Mouse (Mus musculus): ENCODE measurements around the gene Gm48552. TPM values are rescaled to one million over a fixed set of nuclear protein-coding genes. Genes with fewer than 3 reads are reported as not detected.

Gm48552 gene
- total RNA-seq, 2 experiments from 2014 or later: 1.4 to 2.6 TPM

DNA sequence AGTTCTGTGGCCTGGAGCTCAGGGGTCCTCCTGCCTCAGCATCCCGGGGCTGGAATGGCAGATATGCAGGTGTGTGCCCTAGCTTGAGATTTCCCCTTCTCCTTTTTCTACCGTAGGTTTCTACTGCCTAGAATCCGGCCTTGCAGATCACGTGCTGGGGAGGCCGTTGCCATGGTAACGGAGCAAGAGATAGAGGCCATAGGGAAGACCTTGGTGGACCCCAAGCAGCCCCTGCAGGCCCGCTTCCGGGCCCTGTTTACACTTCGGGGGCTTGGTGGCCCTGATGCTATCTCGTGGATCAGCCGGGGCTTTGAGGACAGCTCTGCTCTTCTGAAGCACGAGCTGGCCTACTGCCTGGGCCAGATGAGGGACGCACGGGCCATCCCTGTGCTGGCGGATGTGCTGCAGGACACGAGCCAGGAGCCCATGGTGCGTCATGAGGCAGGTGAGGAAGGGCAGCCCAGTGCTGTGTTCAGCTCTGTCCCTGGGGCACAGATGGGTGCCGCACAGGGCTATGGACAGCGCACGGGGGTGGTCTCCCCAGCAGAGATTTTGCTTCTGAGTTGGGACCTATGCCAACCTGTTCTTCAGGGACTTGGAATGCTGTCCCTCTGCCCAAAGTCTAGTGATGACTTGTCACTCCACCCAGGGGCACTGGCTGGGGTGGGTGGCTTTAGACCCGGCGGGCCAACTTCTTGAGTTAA lies 3.0 kb upstream of the Gm48552 start:
- no peak for DNase-seq (ENCODE audit: low spot score in 2 of 2)

DNA sequence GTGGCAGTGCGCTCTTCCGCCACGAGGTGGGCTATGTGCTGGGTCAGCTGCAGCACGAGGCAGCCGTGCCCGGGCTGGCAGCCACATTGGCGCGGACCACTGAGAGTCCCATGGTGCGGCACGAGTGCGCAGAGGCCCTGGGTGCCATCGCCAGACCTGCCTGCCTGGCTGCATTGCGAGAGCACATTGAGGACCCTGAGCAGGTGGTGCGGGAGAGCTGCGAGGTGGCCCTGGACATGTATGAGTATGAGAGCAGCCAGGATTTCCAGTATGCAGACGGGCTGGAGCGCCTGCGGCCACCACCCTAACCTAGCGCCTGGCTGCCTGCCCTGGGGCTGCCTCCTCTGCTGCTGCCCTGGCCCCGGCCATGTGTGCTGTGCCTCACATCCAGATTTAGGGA lies 1.1 kb upstream of the Gm48552 start:
- no peak for DNase-seq (ENCODE audit: low spot score in 2 of 2)

GRCm38 (mm10) chr10:81389373-81389772 lies 568 bp downstream of the Gm48552 start:
- no peak for DNase-seq (ENCODE audit: low spot score in 2 of 2)

- DNase-seq (ENCODE audit: low spot score in 2 of 2): peak; percentile 83 to 85
Measured at GRCm38 (mm10) chr10:81389801-81390677, 1.2 kb downstream of the Gm48552 start.

DNA sequence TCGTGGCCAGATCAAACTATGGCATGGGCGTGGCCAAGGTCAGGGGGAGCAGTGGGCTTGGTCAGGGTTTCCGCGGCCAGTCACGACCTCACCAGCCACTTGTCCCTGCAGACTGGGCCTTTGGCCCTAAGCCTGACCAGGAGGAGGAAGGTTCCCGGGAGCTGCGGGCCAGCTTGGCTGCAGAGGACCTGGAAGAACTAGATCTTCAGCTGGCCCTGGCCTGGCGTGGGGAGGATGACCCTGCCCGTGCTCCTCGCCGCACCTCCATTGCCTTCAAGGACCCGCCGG lies 1.8 kb downstream of the Gm48552 start:
- no peak for DNase-seq (ENCODE audit: low spot score in 2 of 2)

GRCm38 (mm10) chr10:81392270-81392669 lies 3.5 kb downstream of the Gm48552 start:
- DNase-seq (ENCODE audit: low spot score in 2 of 2): no peak

DNA sequence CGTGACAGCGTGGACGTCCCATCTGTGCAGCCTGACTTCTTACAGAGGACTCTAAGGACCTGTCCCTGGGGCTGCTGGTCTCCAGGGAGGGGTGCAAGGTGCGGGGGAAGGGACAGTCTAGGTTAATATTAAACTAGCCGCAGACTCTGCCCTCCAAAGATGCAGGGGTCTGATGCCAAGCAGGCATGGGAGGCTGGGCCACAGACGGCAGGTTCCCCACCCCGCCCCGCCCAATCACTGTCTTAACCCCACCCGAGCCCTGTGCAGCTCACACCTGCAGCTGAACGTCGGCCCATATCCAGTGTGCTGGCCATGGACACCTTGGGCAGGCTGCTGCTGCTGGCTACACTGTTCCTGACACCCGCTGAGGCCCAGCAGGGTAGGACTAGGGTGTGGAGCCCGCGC lies 4.0 kb downstream of the Gm48552 start, which contains the start of gene Smim24:
Gene Smim24, plus strand, starts transcription at position 271 of the 405 bp plus-strand sequence.
- DNase-seq (ENCODE audit: low spot score in 2 of 2): no peak

- DNase-seq (ENCODE audit: low spot score in 2 of 2): no peak
Measured at GRCm38 (mm10) chr10:81393456-81394063, 4.8 kb downstream of the Gm48552 start.

DNA sequence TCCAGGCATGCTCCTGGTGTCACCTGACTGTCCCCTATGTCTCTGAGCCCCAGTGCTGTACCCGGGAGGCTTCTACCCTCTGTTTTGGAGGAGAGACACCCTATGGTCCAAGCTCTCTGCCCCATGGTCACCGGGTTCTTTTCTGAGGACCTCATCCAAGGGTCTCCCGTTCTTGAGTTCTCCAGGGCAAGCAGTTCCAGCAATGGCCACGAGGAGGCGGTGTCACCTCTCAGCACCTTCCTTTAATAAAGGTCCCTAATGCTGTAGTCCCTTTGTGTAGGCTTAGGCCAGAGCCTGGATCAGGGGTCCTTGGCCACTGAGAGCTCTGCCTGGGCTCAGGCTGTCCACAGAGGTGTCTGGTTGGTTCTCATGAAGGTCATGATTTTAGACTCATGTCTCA lies 6.3 kb downstream of the Gm48552 start:
- peak; percentile 64 to 71 for DNase-seq (ENCODE audit: low spot score in 2 of 2)

GRCm38 (mm10) chr10:81395865-81396264 lies 7.1 kb downstream of the Gm48552 start:
- DNase-seq (ENCODE audit: low spot score in 2 of 2): no peak

- DNase-seq (ENCODE audit: low spot score in 2 of 2): no peak
Measured at GRCm38 (mm10) chr10:81396749-81397148, 7.9 kb downstream of the Gm48552 start.

DNA sequence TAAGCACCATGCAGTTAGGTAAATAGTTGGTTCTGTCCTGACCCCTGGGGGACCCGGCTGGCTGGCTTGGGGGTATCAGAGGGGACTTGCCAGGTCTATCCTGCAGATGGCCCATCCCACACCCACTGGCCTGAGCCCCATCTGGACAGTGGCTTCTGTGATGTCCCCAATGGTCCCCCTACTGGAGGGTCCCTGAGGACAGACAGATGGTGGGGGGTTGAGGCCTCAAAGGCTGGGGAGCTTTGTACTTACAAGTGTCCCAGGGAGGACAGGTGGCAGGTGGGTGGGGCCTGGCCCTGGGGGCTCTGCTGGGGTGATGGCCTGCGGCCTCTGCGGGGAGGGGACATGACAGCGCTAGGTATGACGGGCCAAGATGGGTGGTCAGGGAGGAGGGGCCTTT lies 10.5 kb downstream of the Gm48552 start:
- DNase-seq (ENCODE audit: low spot score in 2 of 2): no peak

- no peak for DNase-seq (ENCODE audit: low spot score in 2 of 2)
Measured at GRCm38 (mm10) chr10:81399798-81400308, 11.0 kb downstream of the Gm48552 start.

DNA sequence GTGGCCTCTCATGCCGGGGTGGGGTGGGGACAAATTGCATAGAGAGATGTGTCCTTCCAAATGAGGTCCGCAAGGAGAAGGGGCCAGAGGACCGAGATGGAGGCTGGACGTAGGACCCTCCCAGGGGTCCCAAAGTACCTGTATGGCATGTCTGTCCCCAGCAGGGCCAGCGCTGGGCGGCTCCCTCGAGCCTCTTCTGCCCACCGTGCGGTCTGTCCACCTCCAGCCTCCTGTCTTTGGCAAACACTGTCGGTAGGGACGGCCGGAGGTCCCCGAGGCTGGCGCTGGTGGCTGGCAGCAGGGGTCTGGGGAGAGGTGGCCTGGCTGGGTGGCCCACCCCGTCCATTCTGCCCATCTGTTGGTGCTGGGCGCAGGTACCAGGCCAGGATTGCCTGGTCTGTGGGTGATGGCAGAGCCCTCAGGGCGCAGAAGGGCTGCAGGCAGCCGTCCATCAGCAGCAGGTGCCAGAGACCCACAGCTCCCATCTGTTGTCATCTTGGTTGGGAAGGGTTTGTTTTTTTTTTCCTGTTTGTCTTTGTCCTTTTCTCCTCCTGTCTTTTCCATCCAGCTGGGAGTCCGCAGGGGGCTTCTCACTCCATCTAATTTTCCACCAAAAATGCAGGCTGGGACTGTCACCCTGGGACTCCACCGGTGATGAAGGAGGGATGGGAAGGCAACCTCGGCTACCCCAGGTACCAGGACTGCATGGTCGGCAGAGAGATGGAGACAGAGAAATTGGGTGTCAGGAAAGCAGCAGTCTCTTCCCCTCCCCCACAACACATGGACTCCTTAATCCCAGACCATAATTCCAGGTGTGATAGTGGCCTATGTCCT lies 11.8 kb downstream of the Gm48552 start:
- DNase-seq (ENCODE audit: low spot score in 2 of 2): no peak

- DNase-seq (ENCODE audit: low spot score in 2 of 2): no peak
Measured at GRCm38 (mm10) chr10:81401205-81401520, 12.4 kb downstream of the Gm48552 start.

DNA sequence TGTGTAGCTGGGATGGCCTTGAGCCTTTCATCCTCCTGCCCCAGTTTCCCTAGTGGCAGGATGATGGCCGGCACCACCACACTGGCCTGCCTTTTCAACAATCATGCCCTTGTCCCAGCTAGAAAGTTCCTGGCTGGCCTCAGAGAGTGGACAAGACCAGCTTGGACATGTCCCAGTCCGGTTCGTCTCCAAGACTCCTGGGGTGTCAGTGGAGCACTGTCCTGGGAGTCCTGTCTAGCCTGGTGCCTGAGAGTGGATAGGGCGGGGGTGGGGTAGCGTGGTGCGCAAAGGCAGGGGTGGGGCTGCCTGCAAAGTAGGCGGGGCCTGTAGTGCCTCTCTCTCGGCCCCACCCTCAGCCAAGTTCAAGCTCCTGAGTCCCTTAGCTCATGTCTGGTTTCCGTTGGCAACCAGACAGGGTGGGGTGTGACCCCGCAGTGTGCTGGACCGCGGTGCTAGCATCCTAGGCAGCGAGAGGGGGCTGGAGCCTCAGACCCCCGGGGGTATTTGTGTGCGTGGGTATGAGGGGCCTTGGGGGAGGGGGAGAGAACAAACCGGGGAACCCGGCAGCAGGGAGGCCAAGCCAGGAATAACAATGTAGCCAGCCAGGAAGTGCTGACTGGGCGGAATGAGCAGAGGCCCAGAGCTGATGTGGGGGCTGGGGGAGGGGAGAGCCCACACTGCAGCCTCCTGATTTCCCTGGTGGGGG lies 12.9 kb downstream of the Gm48552 start:
- no peak for DNase-seq (ENCODE audit: low spot score in 2 of 2)

DNA sequence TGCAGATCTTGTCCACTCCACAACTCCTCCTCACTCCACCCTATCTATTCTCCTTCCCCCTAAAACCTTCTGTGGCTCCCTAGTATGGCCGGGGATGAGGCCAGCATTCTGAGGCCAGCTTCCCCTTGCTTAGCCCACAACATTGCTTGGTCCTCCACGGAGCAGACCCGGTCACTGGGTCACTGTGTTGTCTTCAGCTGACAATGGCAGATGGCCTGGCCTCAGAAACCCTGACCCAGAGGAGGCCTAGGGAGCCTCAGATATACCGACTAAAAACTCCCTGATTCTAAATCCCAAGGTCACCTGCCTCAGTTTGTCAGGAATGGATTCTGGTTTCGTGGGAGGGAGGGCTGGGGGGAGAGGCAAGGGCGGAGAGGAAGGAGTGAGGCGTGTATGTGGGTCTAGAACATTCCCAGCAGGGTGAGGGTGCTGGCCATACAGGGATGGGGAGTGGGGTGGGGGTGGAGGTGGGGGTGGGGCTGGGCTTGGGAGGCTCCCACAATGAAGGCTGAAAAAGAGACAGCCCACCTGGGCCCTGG lies 13.5 kb downstream of the Gm48552 start:
- DNase-seq (ENCODE audit: low spot score in 2 of 2): no peak

- DNase-seq (ENCODE audit: low spot score in 2 of 2): no peak
Measured at GRCm38 (mm10) chr10:81403511-81403910, 14.7 kb downstream of the Gm48552 start.

DNA sequence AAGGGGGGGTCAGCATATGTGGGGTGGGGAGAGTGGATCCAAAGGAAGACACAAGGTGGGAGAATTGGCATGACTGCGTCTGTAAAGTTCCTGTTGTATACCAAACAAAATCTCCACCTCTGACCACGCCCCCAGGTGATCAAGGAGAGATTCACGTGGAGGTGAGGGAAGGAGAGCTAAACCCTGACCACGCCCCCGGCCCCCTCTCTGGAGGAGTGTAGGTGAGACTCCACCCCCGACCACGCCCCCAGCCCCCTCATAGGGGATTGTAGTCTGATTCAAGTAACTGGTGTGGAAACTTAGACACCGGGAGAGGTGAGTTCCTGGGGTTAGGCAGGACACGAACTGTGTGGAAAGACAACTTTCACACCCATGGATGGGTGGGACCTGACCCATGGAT lies 15.3 kb downstream of the Gm48552 start:
- no peak for DNase-seq (ENCODE audit: low spot score in 2 of 2)

GRCm38 (mm10) chr10:81404720-81405119 lies 15.9 kb downstream of the Gm48552 start:
- DNase-seq (ENCODE audit: low spot score in 2 of 2): no peak
